Mouse (Mus musculus) spleen, postnatal 4 days (tissue): ENCODE results near the gene Iqsec3.

Experiments
- DNase-seq, 2 experiments: peaks; one replicate each; pipeline ENCODE4 v3.0.0; 2022; ENCODE audit warnings: low spot score in 2 of 2

Iqsec3 gene

GRCm38 (mm10) chr6:121454549-121455494 is 18.7 kb downstream of the Iqsec3 start:
- no peak for DNase-seq

- no peak for DNase-seq
Observed at GRCm38 (mm10) chr6:121453776-121454175, 19.7 kb downstream of the Iqsec3 start.

GRCm38 (mm10) chr6:121451703-121452102 is 21.8 kb downstream of the Iqsec3 start:
- no peak for DNase-seq

- no peak for DNase-seq
Observed at GRCm38 (mm10) chr6:121440696-121441220, 32.7 kb downstream of the Iqsec3 start.

GRCm38 (mm10) chr6:121424830-121425229 is 48.6 kb downstream of the Iqsec3 start:
- DNase-seq = no peak

- no peak for DNase-seq
Observed at GRCm38 (mm10) chr6:121424403-121424802, 49.1 kb downstream of the Iqsec3 start.

GRCm38 (mm10) chr6:121412558-121413297 is 60.8 kb downstream of the Iqsec3 start:
- no peak for DNase-seq

GRCm38 (mm10) chr6:121407571-121408011 is 65.9 kb downstream of the Iqsec3 start:
- DNase-seq = no peak

GRCm38 (mm10) chr6:121405311-121405710 is 68.2 kb downstream of the Iqsec3 start:
- DNase-seq = no peak

- DNase-seq = no peak
Observed at GRCm38 (mm10) chr6:121402661-121403244, 70.7 kb downstream of the Iqsec3 start.

GRCm38 (mm10) chr6:121401826-121402660 is 71.4 kb downstream of the Iqsec3 start:
- no peak for DNase-seq

GRCm38 (mm10) chr6:121401140-121401539 is 72.3 kb downstream of the Iqsec3 start:
- no peak for DNase-seq

- DNase-seq = no peak
Observed at GRCm38 (mm10) chr6:121392610-121393252, 80.7 kb downstream of the Iqsec3 start.

- no peak for DNase-seq
Observed at GRCm38 (mm10) chr6:121385397-121385796, 88.1 kb downstream of the Iqsec3 start.

- no peak for DNase-seq
Observed at GRCm38 (mm10) chr6:121382071-121382470, 91.4 kb downstream of the Iqsec3 start.

- no peak for DNase-seq
Observed at GRCm38 (mm10) chr6:121380576-121380975, 92.9 kb downstream of the Iqsec3 start.

GRCm38 (mm10) chr6:121378256-121378655 is 95.2 kb downstream of the Iqsec3 start:
- DNase-seq = no peak

- no peak for DNase-seq
Observed at GRCm38 (mm10) chr6:121376159-121376558, 97.3 kb downstream of the Iqsec3 start.

- DNase-seq = no peak
Observed at GRCm38 (mm10) chr6:121371197-121371980, 102.1 kb downstream of the Iqsec3 start.

GRCm38 (mm10) chr6:121367099-121367498 is 106.4 kb downstream of the Iqsec3 start:
- no peak for DNase-seq
